Mouse (Mus musculus): ENCODE results near the gene Neurl1a.

GRCm38 (mm10) chr19:47202429-47202828 is 23.8 kb downstream of the Neurl1a start:
- TF ChIP-seq POLR2A (IDR thresholded peaks at IDR 0.05; ENCODE audit: extremely low read depth, insufficient read depth, low read length) (no peak), CTCF (IDR thresholded peaks at IDR 0.05; ENCODE audit: low read depth, low read length) (no peak)

Measured in liver, adult 2 months (tissue).